Mouse (Mus musculus) CH12.LX (cell line): Measurements from ENCODE around the gene Ugt1a8. TPM values are rescaled to one million over a fixed set of nuclear protein-coding genes. Genes with fewer than 3 reads are reported as not detected.
"Not testable (repeated sequence)": the region's sequence is repeated elsewhere in the genome, so short reads cannot be mapped to it uniquely, and the experiment has no call there.

Experiments used
- DNase-seq: peaks from one replicate; pipeline ENCODE4 v3.0.0-alpha.2; 2013; ENCODE audit errors: extremely low read depth
- H3K27ac ChIP-seq: 2 replicates; pipeline ENCODE4 v1.5.1; 2012; ENCODE audit warnings: low read depth, mild to moderate bottlenecking, control low read depth, moderate library complexity; ENCODE audit not compliant: insufficient read depth
- H3K27me3 ChIP-seq: replicated peaks from 2 replicates; pipeline ENCODE3; 2012; ENCODE audit warnings: inconsistent platforms
- H3K36me3 ChIP-seq, 2 experiments: replicated peaks in 1 of 2; 2 replicates each; pipeline versions ENCODE3 to v1.6.1; 2012; ENCODE audit warnings: inconsistent platforms in 1 of 2, low read length in 1 of 2, mild to moderate bottlenecking in 1 of 2, mixed read lengths in 1 of 2, moderate library complexity in 1 of 2; ENCODE audit not compliant: control insufficient read depth in 1 of 2, insufficient read depth in 1 of 2
- H3K4me1 ChIP-seq, 2 experiments: 2 replicates each; pipeline ENCODE4 v1.6.1; 2012; ENCODE audit warnings: inconsistent platforms in 1 of 2, moderate library complexity in 1 of 2; ENCODE audit not compliant: insufficient read depth in 2 of 2, control insufficient read depth in 1 of 2
- H3K4me2 ChIP-seq: 2 replicates; pipeline ENCODE4 v1.6.1; 2012; ENCODE audit warnings: low read depth, mild to moderate bottlenecking, control low read depth; ENCODE audit not compliant: poor library complexity, insufficient read depth, severe bottlenecking
- H3K4me3 ChIP-seq, 3 experiments: fragments of 150-350 bp in 1 of 3; sonication (generic) in 1 of 3; replicated peaks in 1 of 3; 2 replicates each; pipeline versions ENCODE3 to v1.5.1; 2011 to 2012; ENCODE audit warnings: low read depth in 2 of 3, low read length in 2 of 3, mild to moderate bottlenecking in 2 of 3, moderate library complexity in 2 of 3, control low read depth in 1 of 3, improper control_type of control experiment in 1 of 3, inconsistent platforms in 1 of 3, mixed read lengths in 1 of 3; ENCODE audit not compliant: poor library complexity in 1 of 3
- H3K79me2 ChIP-seq: replicated peaks from 2 replicates; pipeline ENCODE4 v1.6.1; 2012; ENCODE audit warnings: mild to moderate bottlenecking, moderate library complexity; ENCODE audit not compliant: control insufficient read depth, poor library complexity, insufficient read depth, severe bottlenecking; ENCODE audit errors: extremely low read depth
- H3K9ac ChIP-seq: 2 replicates; pipeline ENCODE4 v1.6.1; 2012; ENCODE audit warnings: low read depth, mild to moderate bottlenecking, control low read depth, moderate library complexity; ENCODE audit not compliant: insufficient read depth
- H3K9me3 ChIP-seq: replicated peaks from 2 replicates; pipeline ENCODE3; 2012; ENCODE audit warnings: low read length, inconsistent platforms, mixed read lengths
- EP300 ChIP-seq: IDR thresholded peaks from 2 replicates; pipeline ENCODE4 v1.6.1; 2011; ENCODE audit warnings: low read length, improper control_type of control experiment
- KAT2A ChIP-seq: IDR thresholded peaks from 2 replicates; pipeline ENCODE4 v1.6.1; 2012; ENCODE audit warnings: low read length, improper control_type of control experiment, inconsistent platforms; ENCODE audit not compliant: insufficient replicate concordance
- UBTF ChIP-seq: IDR thresholded peaks from 2 replicates; pipeline ENCODE4 v1.6.1; 2012; ENCODE audit warnings: low read depth, mild to moderate bottlenecking, inconsistent platforms, low read length, improper control_type of control experiment, moderate library complexity
- dilution Hi-C: fragments of 300-500 bp; cut with MboI; formaldehyde crosslinking; loops from 2 replicates; pipeline ENCODE4 v1.14.3; 2020; ENCODE audit warnings: low sequenced_read_pairs; ENCODE audit not compliant: extremely low pct_unique_long_range_greater_than_20kb, extremely low pct_ligation_motif_present
- in situ Hi-C: fragments of 300-500 bp; cut with MboI; formaldehyde crosslinking; loops from 3 replicates; pipeline ENCODE4 v1.14.3; 2019; ENCODE audit warnings: low sequenced_read_pairs, low pct_ligation_motif_present, low pct_unique_long_range_greater_than_20kb, mixed read lengths
- polyA plus RNA-seq: library from polyadenylated mRNA; unstranded; fragments of >175 nt; gene quantifications from 2 replicates; pipeline ENCODE4 v1.2.1, GENCODE M21; 2012; ENCODE audit warnings: low read depth; ENCODE audit not compliant: insufficient read length
- total RNA-seq, 2 experiments: library from RNA; depleted of rRNA; stranded (reverse); fragments of 300-350 nt in 1 of 2; fragments of >200 nt in 1 of 2; gene quantifications; 2 replicates each; pipeline ENCODE4 v1.2.3; 2012 to 2014

The Ugt1a8 gene
- total RNA-seq (2012; rRNA removed) (not detected in 2 replicates), total RNA-seq (2014; rRNA removed) (not detected in 2 replicates), polyA plus RNA-seq (not detected in 2 replicates)

- H3K36me3 ChIP-seq: no peaks in the 10 kb centered on the region
- H3K9me3 ChIP-seq: no peaks in the 10 kb centered on the region
- in situ Hi-C loops: no loop called here
- H3K4me3 ChIP-seq: no peak within 1 kb of the TSS
- H3K9ac ChIP-seq: no peak within 1 kb of the TSS
- dilution Hi-C loops: no loop called here
- H3K4me2 ChIP-seq: no peak within 1 kb of the TSS
- TF ChIP-seq UBTF: no peak
- TF ChIP-seq EP300: no peak
- no peak for TF ChIP-seq KAT2A
- H3K4me1 ChIP-seq: peaks cover 0 to 4% of the 10 kb centered on the region in 2 experiments; a peak in 1 of 4 replicates
- no peak within 1 kb of the TSS for H3K27ac ChIP-seq
- no peak for DNase-seq
- H3K27me3 ChIP-seq: peaks cover 3% of the 10 kb centered on the region
- no peaks in the 10 kb centered on the region for H3K79me2 ChIP-seq
Measured at GRCm38 (mm10) chr1:88087513-88087912, at the start of gene Ugt1a8. Gene Ugt1a8, plus strand, starts transcription at chr1:88087813.

GRCm38 (mm10) chr1:88043044-88043443 is 44.6 kb upstream of the Ugt1a8 start:
- H3K9me3 ChIP-seq, DNase-seq, H3K4me1 ChIP-seq, H3K36me3 ChIP-seq, H3K4me3 ChIP-seq, H3K9ac ChIP-seq, H3K4me2 ChIP-seq, dilution Hi-C loops, H3K27me3 ChIP-seq, in situ Hi-C loops, H3K27ac ChIP-seq, H3K79me2 ChIP-seq: not testable (repeated sequence)

- H3K27me3 ChIP-seq, in situ Hi-C loops, H3K4me3 ChIP-seq, dilution Hi-C loops, DNase-seq, H3K4me2 ChIP-seq, H3K36me3 ChIP-seq, H3K4me1 ChIP-seq, H3K9ac ChIP-seq, H3K79me2 ChIP-seq, H3K27ac ChIP-seq, H3K9me3 ChIP-seq: not testable (repeated sequence)
Measured at GRCm38 (mm10) chr1:88044832-88045437, 42.7 kb upstream of the Ugt1a8 start.

GRCm38 (mm10) chr1:88047408-88047807 is 40.2 kb upstream of the Ugt1a8 start:
- DNase-seq, H3K27me3 ChIP-seq, dilution Hi-C loops, in situ Hi-C loops, H3K27ac ChIP-seq, H3K79me2 ChIP-seq, H3K9ac ChIP-seq, H3K4me3 ChIP-seq, H3K4me1 ChIP-seq, H3K4me2 ChIP-seq, H3K36me3 ChIP-seq, H3K9me3 ChIP-seq: not testable (repeated sequence)
